Mouse (Mus musculus) hindbrain, postnatal 0 days (tissue): ENCODE results near the gene Csf2. TPM values are rescaled to one million over a fixed set of nuclear protein-coding genes. Genes with fewer than 3 reads are reported as not detected.
"Not testable (repeated sequence)": the region's sequence is repeated elsewhere in the genome, so short reads cannot be mapped to it uniquely, and the experiment has no call there.

Experiments
- ATAC-seq: fragments of 200-750 bp; cut with Nextera tagmentation; 2 replicates; pipeline ENCODE4 v1.8.0; 2017; ENCODE audit warnings: mild to moderate bottlenecking, moderate TSS enrichment, moderate library complexity
- DNase-seq: peaks from one replicate; pipeline ENCODE4 v3.0.0-alpha.2; 2015; ENCODE audit warnings: low spot score
- H3K27ac ChIP-seq: fragments of 300-500 bp; sonication (generic); 2 replicates; pipeline ENCODE4 v1.5.1; 2014; ENCODE audit warnings: mild to moderate bottlenecking
- H3K27me3 ChIP-seq: fragments of 300-500 bp; sonication (generic); 2 replicates; pipeline ENCODE4 v1.6.1; 2014; ENCODE audit warnings: low read length, mixed read lengths; ENCODE audit not compliant: insufficient read depth
- H3K36me3 ChIP-seq: fragments of 300-500 bp; sonication (generic); 2 replicates; pipeline ENCODE4 v1.6.1; 2014; ENCODE audit warnings: low read length, mixed read lengths; ENCODE audit not compliant: insufficient read depth
- H3K4me1 ChIP-seq: fragments of 300-500 bp; sonication (generic); 2 replicates; pipeline ENCODE4 v1.6.1; 2014; ENCODE audit warnings: antibody characterized with exemption, low read length, mixed read lengths; ENCODE audit not compliant: insufficient read depth
- H3K4me2 ChIP-seq: fragments of 300-500 bp; sonication (generic); 2 replicates; pipeline ENCODE4 v1.6.1; 2014; ENCODE audit warnings: low read depth, mild to moderate bottlenecking, low read length, moderate library complexity, mixed read lengths
- H3K4me3 ChIP-seq: fragments of 300-500 bp; sonication (generic); 2 replicates; pipeline ENCODE4 v1.5.1; 2014; ENCODE audit warnings: low read length
- H3K9ac ChIP-seq: fragments of 300-500 bp; sonication (generic); replicated peaks from 2 replicates; pipeline ENCODE4 v1.6.1; 2014; ENCODE audit warnings: mild to moderate bottlenecking, low read length, moderate library complexity, mixed read lengths
- H3K9me3 ChIP-seq: fragments of 300-500 bp; sonication (generic); 2 replicates; pipeline ENCODE4 v1.6.1; 2016; ENCODE audit warnings: low read length, mixed read lengths
- CTCF ChIP-seq: IDR thresholded peaks from 2 replicates; pipeline ENCODE4 v1.5.1; 2016; ENCODE audit warnings: antibody characterized with exemption, control low read depth, low read depth
- WGBS: fragments of 180-500 bp; shearing (Covaris S2); extraction: QIAGEN DNeasy Blood & Tissue Kit; methylation state at CpG from one replicate; pipeline ENCODE4 v1.1.7; 2014; 5-methylcytosine and 5-hydroxymethylcytosine counted together
- polyA plus RNA-seq: library from polyadenylated mRNA; unstranded; fragments of >200 nt; fragmentation: Nextera tagmentation; extraction: Ambion mirVana; gene quantifications from 2 replicates; pipeline ENCODE4 v1.2.1, GENCODE M21; 2015
- total RNA-seq: library from RNA; depleted of rRNA; stranded (reverse); fragments of >200 nt; gene quantifications from 2 replicates; pipeline ENCODE4 v1.2.3, GENCODE M21; 2014; rRNA removed

The Csf2 gene
- total RNA-seq (not detected in 2 replicates), polyA plus RNA-seq (not detected in 2 replicates)

DNA sequence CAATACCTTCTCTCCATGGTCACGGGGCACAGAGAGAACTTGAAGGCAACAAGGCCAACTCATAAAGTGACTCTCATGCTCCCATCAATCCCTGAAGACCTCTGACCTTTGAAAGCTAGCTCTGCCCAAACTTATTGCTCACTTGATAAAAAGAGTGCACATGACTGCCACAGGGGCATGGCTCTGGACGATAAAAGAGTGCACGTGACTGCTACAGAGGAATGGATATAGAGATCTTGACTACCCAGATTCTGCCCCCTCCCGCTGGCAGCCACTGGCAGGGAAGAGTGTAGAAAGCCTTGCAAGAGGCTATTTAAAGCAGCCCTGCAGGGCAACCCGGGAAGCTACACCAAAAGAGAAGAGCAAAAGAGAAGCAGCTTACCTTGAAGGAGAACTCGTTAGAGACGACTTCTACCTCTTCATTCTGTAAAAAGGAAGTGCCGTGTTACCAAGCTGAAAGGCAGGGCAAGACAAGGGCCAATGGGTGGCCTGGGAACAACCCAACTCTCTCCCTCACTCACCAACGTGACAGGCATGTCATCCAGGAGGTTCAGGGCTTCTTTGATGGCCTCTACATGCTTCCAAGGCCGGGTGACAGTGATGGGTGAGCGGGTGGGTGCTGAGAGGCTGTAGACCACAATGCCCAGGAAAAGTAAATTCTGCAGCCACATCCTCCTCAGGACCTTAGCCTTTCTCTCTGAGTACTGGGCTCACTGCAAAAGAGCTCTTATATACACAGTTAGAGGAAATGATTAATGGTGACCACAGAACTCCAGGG lies at the start of gene Csf2:
Csf2 (minus strand) TSS at position 728 of the 778 bp plus-strand sequence.
- no peak for TF ChIP-seq CTCF
- WGBS = 61% methylated on average over 11 of the region's 11 CpGs
- ATAC-seq (no peak), DNase-seq (no peak)
- Histone ChIP-seq H3K4me2 (no peak within 1 kb of the TSS), H3K4me3 (no peak within 1 kb of the TSS), H3K36me3 (no peaks in the 10 kb centered on the region), H3K4me1 (no peaks in the 10 kb centered on the region), H3K9ac (no peak within 1 kb of the TSS), H3K9me3 (no peaks in the 10 kb centered on the region), H3K27me3 (no peaks in the 10 kb centered on the region), H3K27ac (no peak within 1 kb of the TSS)

DNA sequence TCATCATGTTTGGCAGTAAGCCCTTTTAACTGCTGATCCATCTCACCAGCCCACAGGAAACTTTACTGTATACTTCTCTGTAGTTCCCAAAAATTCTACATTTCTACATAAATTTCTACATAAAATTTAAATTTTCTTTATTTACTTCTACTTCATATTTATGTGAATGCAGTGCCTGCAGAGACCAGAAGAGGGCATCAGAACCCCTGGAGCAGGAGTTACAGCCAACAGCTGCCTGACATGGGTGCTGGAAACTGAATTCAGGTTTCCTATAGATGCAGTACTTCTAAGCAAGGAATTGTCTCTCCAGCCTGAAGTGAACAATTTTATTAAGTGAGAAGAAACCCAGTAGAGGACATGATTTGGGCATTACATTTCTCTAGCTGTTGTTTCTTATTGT lies 49.3 kb upstream of the Csf2 start:
- Histone ChIP-seq H3K9ac (no peak overlapping the region), H3K27me3 (no peaks in the 10 kb centered on the region), H3K9me3 (0 out of 2 replicates have a peak, but pooled peaks cover 2% of the 10 kb centered on the region), H3K36me3 (no peaks in the 10 kb centered on the region), H3K27ac (no peak overlapping the region), H3K4me2 (no peak overlapping the region), H3K4me3 (no peak overlapping the region), H3K4me1 (peaks cover 6% of the 10 kb centered on the region)
- DNase-seq (no peak), ATAC-seq (no peak)
- no peak for TF ChIP-seq CTCF

DNA sequence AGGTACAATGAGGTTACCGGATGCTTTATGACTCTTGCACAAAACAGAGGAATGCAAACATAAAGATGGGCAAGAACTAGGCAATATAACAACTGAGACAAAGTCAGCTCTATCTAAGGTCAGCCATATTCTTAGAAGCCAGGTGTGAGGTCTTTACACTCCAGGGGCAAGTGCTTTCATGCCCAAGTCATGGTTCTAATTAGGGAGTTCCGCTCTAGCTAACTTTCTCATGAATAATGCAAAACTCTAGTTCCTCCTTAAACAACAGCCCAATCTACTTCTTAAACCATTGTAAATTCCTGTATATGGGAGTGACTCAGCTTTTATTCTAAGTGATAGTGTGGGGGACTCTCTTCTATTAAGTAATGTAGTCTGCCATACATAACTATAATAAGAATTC lies 48.0 kb upstream of the Csf2 start:
- not testable (repeated sequence) for H3K4me2 ChIP-seq, H3K9ac ChIP-seq, H3K36me3 ChIP-seq, H3K27ac ChIP-seq, H3K4me1 ChIP-seq, ATAC-seq, H3K4me3 ChIP-seq, DNase-seq, H3K9me3 ChIP-seq, H3K27me3 ChIP-seq
- WGBS = 82% methylated on average over 2 of the region's 2 CpGs

DNA sequence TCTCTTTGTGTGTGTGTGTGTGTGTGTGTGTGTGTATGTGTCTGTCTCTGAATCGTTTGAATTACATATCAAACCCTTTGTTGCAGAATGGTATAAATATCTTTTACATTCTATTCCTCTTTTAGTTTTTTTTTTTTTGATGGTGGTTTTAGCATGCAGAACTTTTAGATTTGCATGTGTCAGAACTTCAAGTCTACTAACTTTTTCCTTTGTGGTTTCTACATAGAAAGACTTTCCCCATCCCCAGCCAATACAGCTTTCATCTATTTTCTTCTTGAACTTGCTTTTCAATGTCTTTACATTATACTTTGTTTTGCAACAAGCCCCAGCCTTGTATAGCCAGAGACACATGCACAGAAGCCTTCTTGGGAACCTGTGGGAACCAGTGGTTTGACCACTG lies 47.3 kb upstream of the Csf2 start:
- 0 out of 2 replicates have a peak, but pooled peaks cover 2% of the 10 kb centered on the region for H3K9me3 ChIP-seq
- WGBS = 96% methylated on average over 1 of the region's 1 CpGs
- TF ChIP-seq CTCF = no peak
- no peak overlapping the region for H3K27ac ChIP-seq
- H3K27me3 ChIP-seq = no peaks in the 10 kb centered on the region
- no peak overlapping the region for H3K4me3 ChIP-seq
- ATAC-seq (no peak), DNase-seq (no peak)
- H3K4me1 ChIP-seq = no peaks in the 10 kb centered on the region
- no peak overlapping the region for H3K9ac ChIP-seq
- H3K36me3 ChIP-seq = no peaks in the 10 kb centered on the region
- no peak overlapping the region for H3K4me2 ChIP-seq

DNA sequence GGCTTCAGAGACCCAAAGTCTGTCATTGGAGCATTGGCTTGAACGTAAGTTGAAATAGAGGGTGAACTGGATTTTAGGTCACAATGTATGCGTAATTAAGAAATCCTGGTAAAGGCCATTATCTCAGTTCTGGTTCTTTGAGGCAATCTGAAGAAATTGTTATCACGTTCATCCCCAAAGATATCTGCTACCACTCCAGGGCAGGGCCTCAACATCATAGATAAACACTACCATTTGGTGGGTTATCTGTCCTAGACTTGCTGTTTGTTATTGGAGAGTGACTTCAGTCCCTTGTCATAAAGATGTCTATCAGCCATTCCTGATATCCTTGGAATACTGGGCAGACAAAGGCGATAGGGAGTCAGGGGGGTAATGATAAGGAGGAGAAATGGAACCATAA lies 46.5 kb upstream of the Csf2 start:
- Histone ChIP-seq H3K4me2 (no peak overlapping the region), H3K9ac (no peak overlapping the region), H3K4me3 (no peak overlapping the region), H3K27ac (no peak overlapping the region), H3K4me1 (no peaks in the 10 kb centered on the region), H3K36me3 (no peaks in the 10 kb centered on the region), H3K9me3 (0 out of 2 replicates have a peak, but pooled peaks cover 2% of the 10 kb centered on the region), H3K27me3 (no peaks in the 10 kb centered on the region)
- no peak for ATAC-seq
- whole genome bisulfite sequencing = 88% methylated on average over 4 of the region's 4 CpGs
- TF ChIP-seq CTCF = no peak
- no peak for DNase-seq

DNA sequence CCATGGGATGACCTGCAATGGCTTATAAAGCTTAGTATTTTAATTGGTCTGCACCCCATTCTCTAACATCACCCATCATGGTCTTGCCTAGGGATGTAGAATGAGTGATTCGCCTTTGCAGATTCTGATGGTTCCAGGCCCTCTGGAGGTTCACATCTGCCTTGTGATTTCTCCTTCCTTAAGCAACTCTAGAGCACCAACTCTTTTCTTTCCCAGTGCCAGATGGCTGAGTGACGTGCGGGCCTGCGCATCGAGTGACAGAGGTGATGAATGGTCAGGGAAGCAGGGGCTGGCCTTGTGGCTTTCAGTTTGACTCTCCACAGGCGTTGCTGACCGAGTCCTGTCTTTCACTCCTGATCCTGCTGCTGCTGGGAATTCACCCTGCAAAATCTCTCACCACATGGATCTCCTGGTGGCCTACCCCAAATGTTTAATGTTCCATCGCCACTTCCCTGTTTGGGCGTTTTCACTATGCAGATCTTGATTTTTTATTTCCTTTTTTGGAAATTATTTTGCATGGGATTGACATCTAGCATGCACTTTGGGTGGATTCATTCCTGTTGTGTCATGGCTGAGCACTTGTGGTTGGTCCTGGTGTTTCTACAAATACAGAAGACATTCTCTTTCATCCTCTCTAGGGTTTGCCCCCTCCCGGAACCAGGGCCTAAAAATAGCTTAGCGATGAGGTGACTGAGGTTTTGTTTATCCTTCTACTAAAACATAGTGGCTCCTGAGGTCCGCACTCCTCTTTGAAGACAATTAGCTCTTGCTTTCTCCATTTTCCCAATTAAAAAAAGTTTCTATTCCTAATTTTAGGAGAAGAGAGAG lies 44.7 kb upstream of the Csf2 start:
- H3K9me3 ChIP-seq = 0 out of 2 replicates have a peak, but pooled peaks cover 2% of the 10 kb centered on the region
- no peak for ATAC-seq
- TF ChIP-seq CTCF = no peak
- no peak overlapping the region for H3K4me3 ChIP-seq
- H3K9ac ChIP-seq = no peak overlapping the region
- 69% methylated on average over 12 of the region's 12 CpGs for WGBS
- H3K27ac ChIP-seq = no peak overlapping the region
- no peaks in the 10 kb centered on the region for H3K36me3 ChIP-seq
- H3K4me1 ChIP-seq = no peaks in the 10 kb centered on the region
- DNase-seq = no peak
- no peaks in the 10 kb centered on the region for H3K27me3 ChIP-seq
- H3K4me2 ChIP-seq = no peak overlapping the region

DNA sequence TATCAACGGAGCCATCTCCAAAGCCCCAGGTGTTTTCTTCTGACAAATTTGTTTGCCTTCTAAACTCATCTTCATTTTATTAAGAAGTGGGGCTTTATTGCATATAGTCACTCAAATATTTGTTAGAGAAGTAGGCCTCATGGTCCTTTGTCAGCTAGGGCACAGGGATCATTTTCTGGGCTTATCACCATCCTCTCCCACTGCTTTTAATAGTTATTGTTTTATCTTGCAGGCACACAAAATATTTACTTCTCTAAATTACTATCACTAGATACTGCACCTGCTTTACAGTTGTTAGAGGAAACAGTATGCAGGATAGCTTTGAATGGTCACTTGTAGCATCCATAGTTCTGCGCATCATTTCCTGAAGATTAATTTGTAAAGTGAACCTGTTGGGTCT lies 42.7 kb upstream of the Csf2 start:
- Histone ChIP-seq H3K4me2 (no peak overlapping the region), H3K4me3 (no peak overlapping the region), H3K9ac (no peak overlapping the region), H3K27ac (no peak overlapping the region), H3K4me1 (no peaks in the 10 kb centered on the region), H3K36me3 (no peaks in the 10 kb centered on the region), H3K27me3 (no peaks in the 10 kb centered on the region), H3K9me3 (no peaks in the 10 kb centered on the region)
- no peak for TF ChIP-seq CTCF
- DNase-seq (no peak), ATAC-seq (no peak)
- 81% methylated on average over 2 of the region's 2 CpGs for WGBS
